Mouse (Mus musculus): ENCODE measurements around the gene Sec61b. TPM values are rescaled to one million over a fixed set of nuclear protein-coding genes. Genes with fewer than 3 reads are reported as not detected.

The Sec61b gene
- polyA plus RNA-seq, 1 experiment from 2014 or later = 434 TPM

- H3K27ac ChIP-seq = no peak overlapping the region
- DNase-seq (ENCODE audit: low spot score) = peak; percentile 23
- H3K36me3 ChIP-seq = no peaks in the 10 kb centered on the region
- H3K4me1 ChIP-seq = no peaks in the 10 kb centered on the region
- H3K27me3 ChIP-seq (ENCODE audit: low read depth, poor library complexity, severe bottlenecking) = peaks cover 11% of the 10 kb centered on the region; the same call in 1 of the 2 replicates
- WGBS = 63% methylated on average over 5 of the region's 5 CpGs
- no peak overlapping the region for H3K4me3 ChIP-seq
- no peaks in the 10 kb centered on the region for H3K9me3 ChIP-seq (replicated peaks)
Observed at GRCm38 (mm10) chr4:47449116-47449515, 25.3 kb upstream of the Sec61b start.

- Histone ChIP-seq H3K4me1 (no peaks in the 10 kb centered on the region), H3K9me3 (replicated peaks) (no peaks in the 10 kb centered on the region), H3K36me3 (no peaks in the 10 kb centered on the region), H3K27me3 (ENCODE audit: low read depth, poor library complexity, severe bottlenecking) (peaks cover 11% of the 10 kb centered on the region; the same call in 1 of the 2 replicates), H3K27ac (no peak overlapping the region), H3K4me3 (no peak overlapping the region)
- WGBS = 30% methylated on average over 18 of the region's 18 CpGs
- DNase-seq (ENCODE audit: low spot score) = peak; percentile 26
Observed at GRCm38 (mm10) chr4:47449586-47450522, 24.6 kb upstream of the Sec61b start.

GRCm38 (mm10) chr4:47467196-47467595 lies 7.3 kb upstream of the Sec61b start:
- Histone ChIP-seq H3K4me1 (no peaks in the 10 kb centered on the region), H3K36me3 (peaks cover 62% of the 10 kb centered on the region), H3K27me3 (ENCODE audit: low read depth, poor library complexity, severe bottlenecking) (no peaks in the 10 kb centered on the region), H3K27ac (no peak overlapping the region), H3K9me3 (replicated peaks) (no peaks in the 10 kb centered on the region), H3K4me3 (no peak overlapping the region)
- WGBS = 89% methylated on average over 2 of the region's 2 CpGs
- DNase-seq (ENCODE audit: low spot score) = no peak

- 4% methylated on average over 12 of the region's 14 CpGs for WGBS
- Histone ChIP-seq H3K9me3 (replicated peaks) (no peaks in the 10 kb centered on the region), H3K27ac (peak overlapping the region; percentile 94), H3K27me3 (ENCODE audit: low read depth, poor library complexity, severe bottlenecking) (no peaks in the 10 kb centered on the region), H3K36me3 (peaks cover 67% of the 10 kb centered on the region), H3K4me3 (peak overlapping the region; percentile 89), H3K4me1 (peaks cover 16% of the 10 kb centered on the region)
- no peak for DNase-seq (ENCODE audit: low spot score)
Observed at GRCm38 (mm10) chr4:47473586-47473967, 881 bp upstream of the Sec61b start.

- no peak for DNase-seq (ENCODE audit: low spot score)
- peaks cover 16% of the 10 kb centered on the region for H3K4me1 ChIP-seq
- 14% methylated on average over 31 of the region's 31 CpGs for WGBS
- peak overlapping the region; percentile 89 for H3K4me3 ChIP-seq
- no peaks in the 10 kb centered on the region for H3K9me3 ChIP-seq (replicated peaks)
- peak overlapping the region; percentile 94 for H3K27ac ChIP-seq
- no peaks in the 10 kb centered on the region for H3K27me3 ChIP-seq (ENCODE audit: low read depth, poor library complexity, severe bottlenecking)
- peaks cover 67% of the 10 kb centered on the region for H3K36me3 ChIP-seq
Observed at GRCm38 (mm10) chr4:47474730-47475643, 529 bp downstream of the Sec61b start.

GRCm38 (mm10) chr4:47477539-47477938 lies 3.1 kb downstream of the Sec61b start:
- Histone ChIP-seq H3K36me3 (peaks cover 67% of the 10 kb centered on the region), H3K9me3 (replicated peaks) (no peaks in the 10 kb centered on the region), H3K27ac (no peak overlapping the region), H3K4me3 (no peak overlapping the region), H3K4me1 (peaks cover 16% of the 10 kb centered on the region), H3K27me3 (ENCODE audit: low read depth, poor library complexity, severe bottlenecking) (no peaks in the 10 kb centered on the region)
- 96% methylated on average over 6 of the region's 6 CpGs for WGBS
- no peak for DNase-seq (ENCODE audit: low spot score)

GRCm38 (mm10) chr4:47480095-47480494 lies 5.6 kb downstream of the Sec61b start:
- Histone ChIP-seq H3K27ac (no peak overlapping the region), H3K4me3 (no peak overlapping the region), H3K27me3 (ENCODE audit: low read depth, poor library complexity, severe bottlenecking) (no peaks in the 10 kb centered on the region), H3K4me1 (peaks cover 7% of the 10 kb centered on the region), H3K9me3 (replicated peaks) (no peaks in the 10 kb centered on the region), H3K36me3 (peaks cover 85% of the 10 kb centered on the region)
- DNase-seq (ENCODE audit: low spot score) = no peak
- WGBS = 96% methylated on average over 13 of the region's 13 CpGs

GRCm38 (mm10) chr4:47480576-47480975 lies 6.1 kb downstream of the Sec61b start:
- 89% methylated on average over 9 of the region's 9 CpGs for WGBS
- Histone ChIP-seq H3K9me3 (replicated peaks) (no peaks in the 10 kb centered on the region), H3K36me3 (peaks cover 85% of the 10 kb centered on the region), H3K4me3 (no peak overlapping the region), H3K27me3 (ENCODE audit: low read depth, poor library complexity, severe bottlenecking) (no peaks in the 10 kb centered on the region), H3K4me1 (peaks cover 2% of the 10 kb centered on the region), H3K27ac (no peak overlapping the region)
- DNase-seq (ENCODE audit: low spot score) = no peak

GRCm38 (mm10) chr4:47491243-47491642 lies 16.8 kb downstream of the Sec61b start:
- no peak overlapping the region for H3K27ac ChIP-seq
- no peaks in the 10 kb centered on the region for H3K9me3 ChIP-seq (replicated peaks)
- no peaks in the 10 kb centered on the region for H3K27me3 ChIP-seq (ENCODE audit: low read depth, poor library complexity, severe bottlenecking)
- no peaks in the 10 kb centered on the region for H3K36me3 ChIP-seq
- WGBS = 90% methylated on average over 6 of the region's 6 CpGs
- no peak overlapping the region for H3K4me3 ChIP-seq
- peaks cover 32% of the 10 kb centered on the region for H3K4me1 ChIP-seq
- DNase-seq (ENCODE audit: low spot score) = no peak

GRCm38 (mm10) chr4:47492311-47493086 lies 18.0 kb downstream of the Sec61b start:
- WGBS = 64% methylated on average over 12 of the region's 12 CpGs
- H3K27me3 ChIP-seq (ENCODE audit: low read depth, poor library complexity, severe bottlenecking) = no peaks in the 10 kb centered on the region
- DNase-seq (ENCODE audit: low spot score) = no peak
- H3K4me3 ChIP-seq = no peak overlapping the region
- H3K9me3 ChIP-seq (replicated peaks) = no peaks in the 10 kb centered on the region
- H3K27ac ChIP-seq = no peak overlapping the region
- peaks cover 32% of the 10 kb centered on the region for H3K4me1 ChIP-seq
- no peaks in the 10 kb centered on the region for H3K36me3 ChIP-seq

GRCm38 (mm10) chr4:47493456-47493855 lies 19.0 kb downstream of the Sec61b start:
- 67% methylated on average over 8 of the region's 8 CpGs for WGBS
- no peak for DNase-seq (ENCODE audit: low spot score)
- no peaks in the 10 kb centered on the region for H3K9me3 ChIP-seq (replicated peaks)
- H3K4me3 ChIP-seq = no peak overlapping the region
- no peaks in the 10 kb centered on the region for H3K36me3 ChIP-seq
- no peaks in the 10 kb centered on the region for H3K27me3 ChIP-seq (ENCODE audit: low read depth, poor library complexity, severe bottlenecking)
- peaks cover 38% of the 10 kb centered on the region for H3K4me1 ChIP-seq
- H3K27ac ChIP-seq = no peak overlapping the region

- Histone ChIP-seq H3K9me3 (replicated peaks) (no peaks in the 10 kb centered on the region), H3K36me3 (no peaks in the 10 kb centered on the region), H3K4me1 (peaks cover 38% of the 10 kb centered on the region), H3K27me3 (ENCODE audit: low read depth, poor library complexity, severe bottlenecking) (no peaks in the 10 kb centered on the region), H3K4me3 (no peak overlapping the region), H3K27ac (no peak overlapping the region)
- 80% methylated on average over 1 of the region's 1 CpGs for WGBS
- DNase-seq (ENCODE audit: low spot score) = no peak
Observed at GRCm38 (mm10) chr4:47494137-47494536, 19.7 kb downstream of the Sec61b start.

Data from limb, embryonic 10.5 days (tissue).